Mouse (Mus musculus) adipocyte (in vitro differentiated cells): ENCODE data around the gene Myo1e.
A peak's percentile ranks its signal among the peaks of the same experiment; 100 is the strongest.

Experiments
- DNase-seq: peaks from one replicate; pipeline ENCODE4 v3.0.0-alpha.2; 2016; ENCODE audit warnings: low spot score

Gene Myo1e

GRCm38 (mm10) chr9:70416412-70416811, 209.3 kb downstream of the Myo1e start:
- DNase-seq: no peak

- peak; percentile 90 for DNase-seq
These were observed 214.3 kb downstream of the Myo1e start, which contains the start of gene Ccnb2 for GRCm38 (mm10) chr9:70421257-70422056. Gene Ccnb2 (minus strand): TSS chr9:70421547.

GRCm38 (mm10) chr9:70422661-70423060, 215.5 kb downstream of the Myo1e start:
- DNase-seq: no peak

GRCm38 (mm10) chr9:70439959-70440358, 232.8 kb downstream of the Myo1e start:
- DNase-seq: no peak

- no peak for DNase-seq
These were observed 241.9 kb downstream of the Myo1e start for GRCm38 (mm10) chr9:70449072-70449471.
